Mouse (Mus musculus) forebrain, embryonic 13.5 days (tissue): Measurements from ENCODE around the gene Tmem216. TPM values are rescaled to one million over a fixed set of nuclear protein-coding genes. Genes with fewer than 3 reads are reported as not detected.

ENCODE experiments used
- ATAC-seq: fragments of 200-750 bp; cut with Nextera tagmentation; 2 replicates; pipeline ENCODE4 v1.8.0; 2017
- H3K27ac ChIP-seq: fragments of 300-500 bp; sonication (generic); 2 replicates; pipeline ENCODE4 v1.5.1; 2015; ENCODE audit warnings: inconsistent platforms, mild to moderate bottlenecking, moderate library complexity
- H3K27me3 ChIP-seq: fragments of 300-500 bp; sonication (generic); 2 replicates; pipeline ENCODE4 v1.6.1; 2015; ENCODE audit warnings: mild to moderate bottlenecking, inconsistent platforms
- H3K36me3 ChIP-seq: fragments of 300-500 bp; sonication (generic); 2 replicates; pipeline ENCODE4 v1.6.1; 2015; ENCODE audit warnings: mild to moderate bottlenecking, inconsistent platforms; ENCODE audit not compliant: poor library complexity, severe bottlenecking
- H3K4me1 ChIP-seq: fragments of 300-500 bp; sonication (generic); 2 replicates; pipeline ENCODE4 v1.6.1; 2015; ENCODE audit warnings: inconsistent platforms
- H3K4me2 ChIP-seq: fragments of 300-500 bp; sonication (generic); 2 replicates; pipeline ENCODE4 v1.6.1; 2015; ENCODE audit warnings: inconsistent platforms, mild to moderate bottlenecking, moderate library complexity
- H3K4me3 ChIP-seq: fragments of 300-500 bp; sonication (generic); 2 replicates; pipeline ENCODE4 v1.5.1; 2015; ENCODE audit warnings: mild to moderate bottlenecking, inconsistent platforms
- H3K9ac ChIP-seq: fragments of 300-500 bp; sonication (generic); 2 replicates; pipeline ENCODE4 v1.6.1; 2015; ENCODE audit warnings: mild to moderate bottlenecking, inconsistent platforms
- H3K9me3 ChIP-seq: fragments of 300-500 bp; sonication (generic); replicated peaks from 2 replicates; pipeline ENCODE4 v1.6.1; 2016; ENCODE audit warnings: inconsistent platforms
- WGBS: fragments of 180-500 bp; shearing (Covaris S2); methylation state at CpG from one replicate; pipeline ENCODE4 v1.1.7; 2015; 5-methylcytosine and 5-hydroxymethylcytosine counted together
- polyA plus RNA-seq: library from polyadenylated mRNA; unstranded; fragments of >200 nt; fragmentation: Nextera tagmentation; extraction: Ambion mirVana; gene quantifications from 2 replicates; pipeline ENCODE4 v1.2.1, GENCODE M21; 2015

The Tmem216 gene
- polyA plus RNA-seq, 1 experiment from 2014 or later: 50.8 TPM

- ATAC-seq: no peak
- H3K27me3 ChIP-seq: no peaks in the 10 kb centered on the region
- no peak overlapping the region for H3K27ac ChIP-seq
- 76% methylated on average over 1 of the region's 1 CpGs for WGBS
- no peak overlapping the region for H3K9ac ChIP-seq
- H3K4me1 ChIP-seq: peaks cover 24% of the 10 kb centered on the region
- no peak overlapping the region for H3K4me3 ChIP-seq
- no peaks in the 10 kb centered on the region for H3K9me3 ChIP-seq
- H3K36me3 ChIP-seq: peaks cover 6% of the 10 kb centered on the region
- no peak overlapping the region for H3K4me2 ChIP-seq
These were observed 34.1 kb downstream of the Tmem216 start for GRCm38 (mm10) chr19:10521926-10522325.

GRCm38 (mm10) chr19:10520355-10520754, 35.7 kb downstream of the Tmem216 start:
- Histone ChIP-seq H3K27ac (no peak overlapping the region), H3K36me3 (peaks cover 21% of the 10 kb centered on the region), H3K27me3 (no peaks in the 10 kb centered on the region), H3K4me3 (no peak overlapping the region), H3K4me2 (no peak overlapping the region), H3K9ac (no peak overlapping the region), H3K9me3 (no peaks in the 10 kb centered on the region), H3K4me1 (peaks cover 14% of the 10 kb centered on the region)
- WGBS: 39% methylated on average over 1 of the region's 1 CpGs
- no peak for ATAC-seq

- Histone ChIP-seq H3K4me1 (no peaks in the 10 kb centered on the region), H3K9me3 (no peaks in the 10 kb centered on the region), H3K27ac (no peak overlapping the region), H3K9ac (no peak overlapping the region), H3K4me3 (no peak overlapping the region), H3K27me3 (no peaks in the 10 kb centered on the region), H3K4me2 (no peak overlapping the region), H3K36me3 (peaks cover 43% of the 10 kb centered on the region)
- 87% methylated on average over 6 of the region's 6 CpGs for WGBS
- no peak for ATAC-seq
These were observed 45.2 kb downstream of the Tmem216 start for GRCm38 (mm10) chr19:10510759-10511330.

GRCm38 (mm10) chr19:10502571-10502970, 53.5 kb downstream of the Tmem216 start:
- under 1% methylated on average over 4 of the region's 4 CpGs for WGBS
- Histone ChIP-seq H3K36me3 (peaks cover 61% of the 10 kb centered on the region), H3K9ac (no peak overlapping the region), H3K9me3 (no peaks in the 10 kb centered on the region), H3K4me1 (no peaks in the 10 kb centered on the region), H3K4me3 (no peak overlapping the region), H3K27me3 (no peaks in the 10 kb centered on the region), H3K27ac (no peak overlapping the region), H3K4me2 (no peak overlapping the region)
- peak; percentile 73; the same call in 1 of the 2 replicates for ATAC-seq

GRCm38 (mm10) chr19:10500581-10500980, 55.5 kb downstream of the Tmem216 start:
- Histone ChIP-seq H3K9ac (no peak overlapping the region), H3K27me3 (no peaks in the 10 kb centered on the region), H3K4me2 (no peak overlapping the region), H3K9me3 (no peaks in the 10 kb centered on the region), H3K27ac (no peak overlapping the region), H3K36me3 (peaks cover 47% of the 10 kb centered on the region), H3K4me1 (no peaks in the 10 kb centered on the region), H3K4me3 (no peak overlapping the region)
- ATAC-seq: no peak
- WGBS: 97% methylated on average over 8 of the region's 8 CpGs

GRCm38 (mm10) chr19:10497512-10498160, 58.4 kb downstream of the Tmem216 start:
- H3K4me3 ChIP-seq: no peak overlapping the region
- H3K9me3 ChIP-seq: no peaks in the 10 kb centered on the region
- ATAC-seq: no peak
- H3K9ac ChIP-seq: no peak overlapping the region
- no peaks in the 10 kb centered on the region for H3K27me3 ChIP-seq
- no peak overlapping the region for H3K27ac ChIP-seq
- H3K4me2 ChIP-seq: no peak overlapping the region
- H3K36me3 ChIP-seq: peaks cover 31% of the 10 kb centered on the region
- 67% methylated on average over 8 of the region's 8 CpGs for WGBS
- H3K4me1 ChIP-seq: no peaks in the 10 kb centered on the region

GRCm38 (mm10) chr19:10496976-10497375, 59.1 kb downstream of the Tmem216 start:
- Histone ChIP-seq H3K9ac (no peak overlapping the region), H3K4me1 (no peaks in the 10 kb centered on the region), H3K4me2 (no peak overlapping the region), H3K4me3 (no peak overlapping the region), H3K9me3 (no peaks in the 10 kb centered on the region), H3K27ac (no peak overlapping the region), H3K36me3 (peaks cover 27% of the 10 kb centered on the region), H3K27me3 (no peaks in the 10 kb centered on the region)
- ATAC-seq: no peak
- WGBS: 49% methylated on average over 2 of the region's 2 CpGs

- Histone ChIP-seq H3K9me3 (no peaks in the 10 kb centered on the region), H3K9ac (no peak overlapping the region), H3K4me1 (no peaks in the 10 kb centered on the region), H3K4me3 (no peak overlapping the region), H3K27ac (no peak overlapping the region), H3K36me3 (peaks cover 14% of the 10 kb centered on the region), H3K27me3 (no peaks in the 10 kb centered on the region), H3K4me2 (no peak overlapping the region)
- no peak for ATAC-seq
- WGBS: 91% methylated on average over 1 of the region's 1 CpGs
These were observed 60.4 kb downstream of the Tmem216 start for GRCm38 (mm10) chr19:10495670-10496069.

GRCm38 (mm10) chr19:10486264-10486738, 69.7 kb downstream of the Tmem216 start:
- Histone ChIP-seq H3K4me2 (no peak overlapping the region), H3K4me1 (peaks cover 9% of the 10 kb centered on the region), H3K4me3 (no peak overlapping the region), H3K9me3 (no peaks in the 10 kb centered on the region), H3K27me3 (no peaks in the 10 kb centered on the region; the same call in 1 of the 2 replicates), H3K36me3 (no peaks in the 10 kb centered on the region), H3K9ac (no peak overlapping the region), H3K27ac (no peak overlapping the region)
- 23% methylated on average over 9 of the region's 9 CpGs for WGBS
- peak; percentile 68 for ATAC-seq

Other genes starting within 250 kb of the Tmem216 start
- 4.4 and 5.0 TPM in 2 replicates for gene Syt7, start 167.1 kb downstream of the Tmem216 start, polyA plus RNA-seq
- gene Lrrc10b, start 98.8 kb downstream of the Tmem216 start, polyA plus RNA-seq: 0.25 and 0.40 TPM in 2 replicates
- 1.5 and 1.9 TPM in 2 replicates for gene Ppp1r32, start 73.3 kb downstream of the Tmem216 start, polyA plus RNA-seq
- gene Cpsf7, start 31.0 kb downstream of the Tmem216 start, polyA plus RNA-seq: 50.6 and 54.3 TPM in 2 replicates
- gene Sdhaf2, start 30.1 kb downstream of the Tmem216 start, polyA plus RNA-seq: 60.6 and 61.2 TPM in 2 replicates
- 14.3 and 15.5 TPM in 2 replicates for gene Cyb561a3, start 20.9 kb upstream of the Tmem216 start, polyA plus RNA-seq
- 44.7 and 50.4 TPM in 2 replicates for gene Tmem138, start 21.1 kb upstream of the Tmem216 start, polyA plus RNA-seq
- 278 and 318 TPM in 2 replicates for gene Ddb1, start 49.1 kb upstream of the Tmem216 start, polyA plus RNA-seq
- 19.8 and 24.2 TPM in 2 replicates for gene Tkfc, start 49.4 kb upstream of the Tmem216 start, polyA plus RNA-seq
- gene Vwce, start 78.0 kb upstream of the Tmem216 start, polyA plus RNA-seq: 0.27 and 0.91 TPM in 2 replicates
- gene Pga5, start 121.8 kb upstream of the Tmem216 start, polyA plus RNA-seq: not detected in 2 replicates
- 32.1 and 33.3 TPM in 2 replicates for gene Vps37c, start 132.5 kb upstream of the Tmem216 start, polyA plus RNA-seq
- gene Cd5, start 182.8 kb upstream of the Tmem216 start, polyA plus RNA-seq: 0.26 TPM in 1 of 2 replicates, not detected in the other